Mouse (Mus musculus) left cerebral cortex, adult 9 months (tissue): ENCODE measurements around the gene Hcn4.

Experiments used
- DNase-seq, 2 experiments: peaks; one replicate each; pipeline ENCODE4 v3.0.0; 2022; ENCODE audit warnings: low spot score in 2 of 2

Gene Hcn4

GRCm38 (mm10) chr9:58847676-58848075 is 24.5 kb downstream of the Hcn4 start:
- DNase-seq, result no peak

GRCm38 (mm10) chr9:58849576-58850315 is 26.5 kb downstream of the Hcn4 start:
- DNase-seq, result no peak

- DNase-seq, result no peak
Observed at GRCm38 (mm10) chr9:58854931-58855330, 31.7 kb downstream of the Hcn4 start.

GRCm38 (mm10) chr9:58859080-58859635 is 35.9 kb downstream of the Hcn4 start:
- DNase-seq, result no peak

GRCm38 (mm10) chr9:58863826-58864225 is 40.6 kb downstream of the Hcn4 start:
- DNase-seq, result no peak

GRCm38 (mm10) chr9:58871141-58871540 is 47.9 kb downstream of the Hcn4 start:
- DNase-seq, result no peak

- peak; percentile 23 to 78 for DNase-seq
Observed at GRCm38 (mm10) chr9:58873541-58874324, 50.5 kb downstream of the Hcn4 start.

- no peak for DNase-seq
Observed at GRCm38 (mm10) chr9:58874354-58874753, 51.1 kb downstream of the Hcn4 start.

GRCm38 (mm10) chr9:58875439-58875838 is 52.2 kb downstream of the Hcn4 start:
- DNase-seq, result no peak

GRCm38 (mm10) chr9:58876946-58877625 is 53.9 kb downstream of the Hcn4 start:
- no peak for DNase-seq

- no peak for DNase-seq
Observed at GRCm38 (mm10) chr9:58879836-58880235, 56.6 kb downstream of the Hcn4 start.

- DNase-seq, result no peak
Observed at GRCm38 (mm10) chr9:58882686-58883085, 59.5 kb downstream of the Hcn4 start.

- DNase-seq, result no peak
Observed at GRCm38 (mm10) chr9:58889782-58890448, 66.7 kb downstream of the Hcn4 start.

- DNase-seq, result no peak
Observed at GRCm38 (mm10) chr9:58890893-58891292, 67.7 kb downstream of the Hcn4 start.

- DNase-seq, result no peak
Observed at GRCm38 (mm10) chr9:58891840-58892640, 68.8 kb downstream of the Hcn4 start.

- no peak for DNase-seq
Observed at GRCm38 (mm10) chr9:58899602-58900001, 76.4 kb downstream of the Hcn4 start.

- DNase-seq, result peak in 1 of 2 experiments; percentile 53
Observed at GRCm38 (mm10) chr9:58902869-58903585, 79.8 kb downstream of the Hcn4 start.
